Mouse (Mus musculus) hindbrain, embryonic 12.5 days (tissue): ENCODE measurements at regions not wholly inside any gene's neighbourhood (a gene's known extent, or its start where the extent isn't known, plus 50 kb on each side); places are given as distances from the start of the nearest gene placed in this dataset.

ENCODE experiments used
- ATAC-seq: fragments of 200-750 bp; cut with Nextera tagmentation; 2 replicates; pipeline ENCODE4 v1.8.0; 2017; ENCODE audit warnings: moderate TSS enrichment; ENCODE audit not compliant: low FRiP score
- H3K27ac ChIP-seq: fragments of 300-500 bp; sonication (generic); 2 replicates; pipeline ENCODE4 v1.5.1; 2016; ENCODE audit warnings: mild to moderate bottlenecking
- H3K27me3 ChIP-seq: fragments of 300-500 bp; sonication (generic); 2 replicates; pipeline ENCODE4 v1.6.1; 2016; ENCODE audit warnings: mild to moderate bottlenecking
- H3K36me3 ChIP-seq: fragments of 300-500 bp; sonication (generic); 2 replicates; pipeline ENCODE4 v1.6.1; 2016; ENCODE audit warnings: mild to moderate bottlenecking
- H3K4me1 ChIP-seq: fragments of 300-500 bp; sonication (generic); 2 replicates; pipeline ENCODE4 v1.6.1; 2016
- H3K4me2 ChIP-seq: fragments of 300-500 bp; sonication (generic); replicated peaks from 2 replicates; pipeline ENCODE4 v1.6.1; 2016; ENCODE audit warnings: mild to moderate bottlenecking
- H3K4me3 ChIP-seq: fragments of 300-500 bp; sonication (generic); 2 replicates; pipeline ENCODE4 v1.5.1; 2016; ENCODE audit warnings: mild to moderate bottlenecking
- H3K9ac ChIP-seq: fragments of 300-500 bp; sonication (generic); 2 replicates; pipeline ENCODE4 v1.6.1; 2016; ENCODE audit warnings: mild to moderate bottlenecking, moderate library complexity
- H3K9me3 ChIP-seq: fragments of 300-500 bp; sonication (generic); replicated peaks from 2 replicates; pipeline ENCODE4 v1.6.1; 2016; ENCODE audit warnings: mild to moderate bottlenecking
- WGBS: fragments of 180-500 bp; shearing (Covaris S2); methylation state at CpG from one replicate; pipeline ENCODE4 v1.1.7; 2016; 5-methylcytosine and 5-hydroxymethylcytosine counted together

- no peaks in the 10 kb centered on the region for H3K4me1 ChIP-seq
- H3K4me2 ChIP-seq: no peak overlapping the region
- WGBS: 96% methylated on average over 2 of the region's 2 CpGs
- no peak overlapping the region for H3K9ac ChIP-seq
- no peaks in the 10 kb centered on the region for H3K27me3 ChIP-seq
- H3K4me3 ChIP-seq: no peak overlapping the region
- no peaks in the 10 kb centered on the region for H3K9me3 ChIP-seq
- ATAC-seq: no peak
- no peaks in the 10 kb centered on the region for H3K36me3 ChIP-seq
- no peak overlapping the region for H3K27ac ChIP-seq
Observed at GRCm38 (mm10) chr19:23066726-23067125, 74.3 kb upstream of the Klf9 start.

GRCm38 (mm10) chr19:23068600-23068999, 72.4 kb upstream of the Klf9 start:
- H3K4me1 ChIP-seq: no peaks in the 10 kb centered on the region
- H3K27me3 ChIP-seq: no peaks in the 10 kb centered on the region
- no peaks in the 10 kb centered on the region for H3K36me3 ChIP-seq
- 98% methylated on average over 3 of the region's 3 CpGs for WGBS
- no peak overlapping the region for H3K27ac ChIP-seq
- ATAC-seq: no peak
- no peak overlapping the region for H3K4me3 ChIP-seq
- H3K9me3 ChIP-seq: no peaks in the 10 kb centered on the region
- no peak overlapping the region for H3K9ac ChIP-seq
- no peak overlapping the region for H3K4me2 ChIP-seq

- Histone ChIP-seq H3K36me3 (no peaks in the 10 kb centered on the region), H3K27me3 (no peaks in the 10 kb centered on the region), H3K9me3 (no peaks in the 10 kb centered on the region), H3K4me2 (no peak overlapping the region), H3K4me1 (no peaks in the 10 kb centered on the region), H3K27ac (no peak overlapping the region), H3K9ac (no peak overlapping the region), H3K4me3 (no peak overlapping the region)
- no peak for ATAC-seq
- WGBS: 97% methylated on average over 1 of the region's 1 CpGs
Observed at GRCm38 (mm10) chr19:23069656-23070055, 71.4 kb upstream of the Klf9 start.

- no peak for ATAC-seq
- H3K36me3 ChIP-seq: no peaks in the 10 kb centered on the region
- 69% methylated on average over 1 of the region's 1 CpGs for WGBS
Observed at GRCm38 (mm10) chr19:23071000-23071399, 70.0 kb upstream of the Klf9 start.

GRCm38 (mm10) chr19:23074602-23075570, 66.1 kb upstream of the Klf9 start:
- 86% methylated on average over 14 of the region's 14 CpGs for WGBS
- no peak overlapping the region for H3K9ac ChIP-seq
- H3K9me3 ChIP-seq: no peaks in the 10 kb centered on the region
- no peak for ATAC-seq
- H3K36me3 ChIP-seq: no peaks in the 10 kb centered on the region
- H3K4me3 ChIP-seq: no peak overlapping the region
- H3K27ac ChIP-seq: no peak overlapping the region
- no peaks in the 10 kb centered on the region for H3K4me1 ChIP-seq
- no peak overlapping the region for H3K4me2 ChIP-seq
- H3K27me3 ChIP-seq: no peaks in the 10 kb centered on the region

More at GRCm38 (mm10) chr19:23071000-23071399, 70.0 kb upstream of the Klf9 start:
- Histone ChIP-seq H3K27ac (no peak overlapping the region), H3K9me3 (no peaks in the 10 kb centered on the region), H3K9ac (no peak overlapping the region), H3K4me1 (no peaks in the 10 kb centered on the region), H3K4me3 (no peak overlapping the region), H3K4me2 (no peak overlapping the region), H3K27me3 (no peaks in the 10 kb centered on the region)

GRCm38 (mm10) chr19:23075790-23076189, 65.2 kb upstream of the Klf9 start:
- Histone ChIP-seq H3K9me3 (no peaks in the 10 kb centered on the region), H3K9ac (no peak overlapping the region), H3K4me3 (no peak overlapping the region), H3K27ac (no peak overlapping the region), H3K36me3 (no peaks in the 10 kb centered on the region), H3K27me3 (no peaks in the 10 kb centered on the region), H3K4me1 (no peaks in the 10 kb centered on the region), H3K4me2 (no peak overlapping the region)
- WGBS: 49% methylated on average over 5 of the region's 5 CpGs
- no peak for ATAC-seq

- Histone ChIP-seq H3K27ac (no peak overlapping the region), H3K4me3 (no peak overlapping the region), H3K27me3 (no peaks in the 10 kb centered on the region), H3K4me1 (no peaks in the 10 kb centered on the region), H3K4me2 (no peak overlapping the region), H3K36me3 (no peaks in the 10 kb centered on the region), H3K9ac (no peak overlapping the region), H3K9me3 (0 out of 2 replicates have a peak, but pooled peaks cover 3% of the 10 kb centered on the region)
- no peak for ATAC-seq
- 84% methylated on average over 7 of the region's 7 CpGs for WGBS
Observed at GRCm38 (mm10) chr19:23085173-23085660, 55.8 kb upstream of the Klf9 start.

GRCm38 (mm10) chr19:23087575-23087974, 53.5 kb upstream of the Klf9 start:
- no peak overlapping the region for H3K27ac ChIP-seq
- H3K9me3 ChIP-seq: 0 out of 2 replicates have a peak, but pooled peaks cover 3% of the 10 kb centered on the region
- no peaks in the 10 kb centered on the region for H3K4me1 ChIP-seq
- H3K4me2 ChIP-seq: no peak overlapping the region
- no peak overlapping the region for H3K9ac ChIP-seq
- H3K4me3 ChIP-seq: no peak overlapping the region
- H3K36me3 ChIP-seq: no peaks in the 10 kb centered on the region
- ATAC-seq: no peak
- H3K27me3 ChIP-seq: no peaks in the 10 kb centered on the region
- WGBS: 83% methylated on average over 3 of the region's 3 CpGs

GRCm38 (mm10) chr19:23089081-23089480, 51.9 kb upstream of the Klf9 start:
- no peaks in the 10 kb centered on the region for H3K27me3 ChIP-seq
- no peaks in the 10 kb centered on the region for H3K36me3 ChIP-seq
- H3K27ac ChIP-seq: no peak overlapping the region
- H3K9me3 ChIP-seq: 0 out of 2 replicates have a peak, but pooled peaks cover 3% of the 10 kb centered on the region
- no peak overlapping the region for H3K9ac ChIP-seq
- no peak overlapping the region for H3K4me3 ChIP-seq
- no peaks in the 10 kb centered on the region for H3K4me1 ChIP-seq
- 90% methylated on average over 1 of the region's 1 CpGs for WGBS
- no peak overlapping the region for H3K4me2 ChIP-seq
- ATAC-seq: no peak

- no peak overlapping the region for H3K9ac ChIP-seq
- no peak overlapping the region for H3K27ac ChIP-seq
- H3K27me3 ChIP-seq: no peaks in the 10 kb centered on the region
- WGBS: 90% methylated on average over 8 of the region's 8 CpGs
- H3K36me3 ChIP-seq: no peaks in the 10 kb centered on the region
- H3K4me1 ChIP-seq: no peaks in the 10 kb centered on the region
- no peak overlapping the region for H3K4me2 ChIP-seq
- 0 out of 2 replicates have a peak, but pooled peaks cover 3% of the 10 kb centered on the region for H3K9me3 ChIP-seq
- no peak for ATAC-seq
- H3K4me3 ChIP-seq: no peak overlapping the region
Observed at GRCm38 (mm10) chr19:23089761-23090514, 51.1 kb upstream of the Klf9 start.
